Mouse (Mus musculus): ENCODE results near the gene Dyrk1b. TPM values are rescaled to one million over a fixed set of nuclear protein-coding genes. Genes with fewer than 3 reads are reported as not detected.
"Not testable (repeated sequence)": the region's sequence is repeated elsewhere in the genome, so short reads cannot be mapped to it uniquely, and the experiment has no call there.

Gene Dyrk1b
- polyA plus RNA-seq, 1 experiment from 2014 or later = 15.1 TPM

GRCm38 (mm10) chr7:28199054-28199453 lies 19.8 kb downstream of the Dyrk1b start:
- no peaks in the 10 kb centered on the region for H3K27me3 ChIP-seq
- H3K27ac ChIP-seq = no peak overlapping the region
- no peaks in the 10 kb centered on the region for H3K4me1 ChIP-seq (replicated peaks)
- no peak overlapping the region for H3K4me3 ChIP-seq
- no peak for ATAC-seq (ENCODE audit: low FRiP score)
- H3K36me3 ChIP-seq = peaks cover 33% of the 10 kb centered on the region
- no peak overlapping the region for H3K4me2 ChIP-seq
- WGBS = 78% methylated on average over 4 of the region's 4 CpGs
- H3K9me3 ChIP-seq = no peaks in the 10 kb centered on the region
- H3K9ac ChIP-seq = no peak overlapping the region

- no peaks in the 10 kb centered on the region for H3K27me3 ChIP-seq
- H3K4me3 ChIP-seq = no peak overlapping the region
- H3K4me2 ChIP-seq = no peak overlapping the region
- H3K9me3 ChIP-seq = no peaks in the 10 kb centered on the region
- no peak overlapping the region for H3K27ac ChIP-seq
- 67% methylated on average over 18 of the region's 19 CpGs for WGBS
- no peaks in the 10 kb centered on the region for H3K4me1 ChIP-seq (replicated peaks)
- no peak overlapping the region for H3K9ac ChIP-seq
- H3K36me3 ChIP-seq = peaks cover 4% of the 10 kb centered on the region; the same call in 1 of the 2 replicates
- no peak for ATAC-seq (ENCODE audit: low FRiP score)
These were observed 24.2 kb downstream of the Dyrk1b start for GRCm38 (mm10) chr7:28203207-28204108.

GRCm38 (mm10) chr7:28206044-28206600 lies 26.9 kb downstream of the Dyrk1b start:
- Histone ChIP-seq H3K27ac (no peak overlapping the region), H3K36me3 (no peaks in the 10 kb centered on the region), H3K27me3 (no peaks in the 10 kb centered on the region), H3K4me1 (replicated peaks) (no peaks in the 10 kb centered on the region), H3K9ac (no peak overlapping the region), H3K4me3 (no peak overlapping the region), H3K9me3 (no peaks in the 10 kb centered on the region), H3K4me2 (no peak overlapping the region)
- 76% methylated on average over 4 of the region's 4 CpGs for WGBS
- ATAC-seq (ENCODE audit: low FRiP score) = no peak

GRCm38 (mm10) chr7:28208396-28208987 lies 29.2 kb downstream of the Dyrk1b start:
- 53% methylated on average over 12 of the region's 12 CpGs for WGBS
- ATAC-seq (ENCODE audit: low FRiP score) = no peak
- H3K4me2 ChIP-seq = peak overlapping the region; percentile 52
- H3K9ac ChIP-seq = no peak overlapping the region; the same call in 1 of the 2 replicates
- H3K27me3 ChIP-seq = 0 out of 2 replicates have a peak, but pooled peaks cover 3% of the 10 kb centered on the region
- H3K36me3 ChIP-seq = no peaks in the 10 kb centered on the region
- peak overlapping the region; percentile 28 for H3K4me3 ChIP-seq
- H3K27ac ChIP-seq = no peak overlapping the region
- H3K4me1 ChIP-seq (replicated peaks) = no peaks in the 10 kb centered on the region
- no peaks in the 10 kb centered on the region for H3K9me3 ChIP-seq

- no peak for ATAC-seq (ENCODE audit: low FRiP score)
- Histone ChIP-seq H3K36me3 (no peaks in the 10 kb centered on the region), H3K27ac (no peak overlapping the region), H3K4me1 (replicated peaks) (no peaks in the 10 kb centered on the region), H3K4me3 (peak overlapping the region; percentile 28), H3K9me3 (no peaks in the 10 kb centered on the region), H3K9ac (no peak overlapping the region; the same call in 1 of the 2 replicates), H3K4me2 (peak overlapping the region; percentile 52), H3K27me3 (0 out of 2 replicates have a peak, but pooled peaks cover 3% of the 10 kb centered on the region)
- WGBS = 54% methylated on average over 19 of the region's 19 CpGs
These were observed 29.8 kb downstream of the Dyrk1b start for GRCm38 (mm10) chr7:28208988-28209508.

- no peaks in the 10 kb centered on the region for H3K4me1 ChIP-seq (replicated peaks)
- no peaks in the 10 kb centered on the region for H3K36me3 ChIP-seq
- H3K9me3 ChIP-seq = no peaks in the 10 kb centered on the region
- no peak overlapping the region for H3K9ac ChIP-seq
- 0 out of 2 replicates have a peak, but pooled peaks cover 3% of the 10 kb centered on the region for H3K27me3 ChIP-seq
- 49% methylated on average over 5 of the region's 5 CpGs for WGBS
- H3K27ac ChIP-seq = no peak overlapping the region
- no peak overlapping the region for H3K4me2 ChIP-seq
- H3K4me3 ChIP-seq = no peak overlapping the region
- ATAC-seq (ENCODE audit: low FRiP score) = no peak
These were observed 31.5 kb downstream of the Dyrk1b start for GRCm38 (mm10) chr7:28210731-28211130.

GRCm38 (mm10) chr7:28214142-28214541 lies 34.9 kb downstream of the Dyrk1b start:
- Histone ChIP-seq H3K4me2 (no peak overlapping the region), H3K36me3 (no peaks in the 10 kb centered on the region), H3K4me1 (replicated peaks) (no peaks in the 10 kb centered on the region), H3K9ac (no peak overlapping the region), H3K27me3 (0 out of 2 replicates have a peak, but pooled peaks cover 3% of the 10 kb centered on the region), H3K4me3 (no peak overlapping the region), H3K9me3 (no peaks in the 10 kb centered on the region), H3K27ac (no peak overlapping the region)
- no peak for ATAC-seq (ENCODE audit: low FRiP score)
- WGBS = 42% methylated on average over 10 of the region's 10 CpGs

- H3K27me3 ChIP-seq; H3K9ac ChIP-seq; H3K4me2 ChIP-seq; ATAC-seq (ENCODE audit: low FRiP score); H3K36me3 ChIP-seq; H3K4me1 ChIP-seq (replicated peaks); H3K27ac ChIP-seq; H3K4me3 ChIP-seq; H3K9me3 ChIP-seq: not testable (repeated sequence)
- WGBS = 90% methylated on average over 2 of the region's 2 CpGs
These were observed 36.7 kb downstream of the Dyrk1b start for GRCm38 (mm10) chr7:28215950-28216349.

GRCm38 (mm10) chr7:28217811-28218210 lies 38.5 kb downstream of the Dyrk1b start:
- not testable (repeated sequence) for ATAC-seq (ENCODE audit: low FRiP score); H3K9ac ChIP-seq; H3K27ac ChIP-seq; H3K4me3 ChIP-seq; H3K4me1 ChIP-seq (replicated peaks); H3K27me3 ChIP-seq; H3K4me2 ChIP-seq; H3K36me3 ChIP-seq; H3K9me3 ChIP-seq
- WGBS = 92% methylated on average over 12 of the region's 13 CpGs

GRCm38 (mm10) chr7:28218951-28219740 lies 39.9 kb downstream of the Dyrk1b start:
- H3K27ac ChIP-seq; H3K36me3 ChIP-seq; H3K4me1 ChIP-seq (replicated peaks); H3K9ac ChIP-seq; ATAC-seq (ENCODE audit: low FRiP score); H3K9me3 ChIP-seq; H3K4me2 ChIP-seq; H3K27me3 ChIP-seq; H3K4me3 ChIP-seq: not testable (repeated sequence)
- WGBS = 88% methylated on average over 20 of the region's 20 CpGs

- ATAC-seq (ENCODE audit: low FRiP score); H3K9ac ChIP-seq; H3K4me2 ChIP-seq; H3K27me3 ChIP-seq; H3K4me3 ChIP-seq; H3K4me1 ChIP-seq (replicated peaks); H3K36me3 ChIP-seq; H3K27ac ChIP-seq: not testable (repeated sequence)
- WGBS = 82% methylated on average over 4 of the region's 4 CpGs
- H3K9me3 ChIP-seq = peaks cover 15% of the 10 kb centered on the region
These were observed 47.6 kb downstream of the Dyrk1b start for GRCm38 (mm10) chr7:28226836-28227235.

GRCm38 (mm10) chr7:28227421-28227820 lies 48.2 kb downstream of the Dyrk1b start:
- not testable (repeated sequence) for H3K9ac ChIP-seq; H3K4me3 ChIP-seq; H3K36me3 ChIP-seq; H3K27ac ChIP-seq; H3K4me2 ChIP-seq; H3K4me1 ChIP-seq (replicated peaks); H3K27me3 ChIP-seq; ATAC-seq (ENCODE audit: low FRiP score)
- peaks cover 15% of the 10 kb centered on the region for H3K9me3 ChIP-seq
- 95% methylated on average over 4 of the region's 4 CpGs for WGBS
